Mouse (Mus musculus): ENCODE results near the gene Cct6b.

Cct6b gene

DNA sequence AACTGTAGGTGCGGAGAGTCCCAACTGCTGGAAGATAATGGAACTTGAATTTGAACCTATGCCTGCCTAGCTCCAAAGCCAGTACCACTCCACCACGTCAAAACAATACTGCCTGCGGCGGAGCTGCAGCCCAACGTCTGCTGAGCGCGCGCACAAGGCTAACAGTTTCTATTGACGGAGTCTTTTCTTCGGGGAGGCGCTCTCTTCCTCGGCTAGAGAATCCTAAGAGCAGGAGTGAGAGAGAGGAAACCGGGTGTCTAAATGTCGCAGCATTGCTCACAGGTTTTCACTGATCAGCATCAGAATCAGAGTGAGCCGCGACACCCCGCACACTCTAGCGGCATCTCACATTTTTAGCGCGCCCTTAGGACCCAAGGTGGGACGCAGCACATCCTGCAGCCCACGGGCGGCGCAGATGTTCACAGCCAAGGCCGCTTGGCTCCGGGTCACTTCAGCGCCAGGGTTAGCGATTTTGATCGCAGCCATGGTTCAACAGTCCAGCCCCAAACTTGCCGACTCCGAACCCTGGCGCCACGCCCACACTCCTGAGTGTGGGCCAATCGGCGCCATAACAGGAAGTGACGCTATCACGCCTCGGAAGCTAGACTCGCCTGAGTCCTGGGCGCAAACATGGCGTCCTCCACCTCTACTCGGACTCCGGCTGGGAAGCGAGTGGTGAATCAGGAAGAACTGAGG, at the start of gene Cct6b, which contains the start of gene Zfp830:
TSS of gene Cct6b (minus strand) at position 580 of the 696 bp plus-strand sequence.
TSS of gene Zfp830 (plus strand) at position 604 of the 696 bp plus-strand sequence.
- peak; percentile 92 for DNase-seq (ENCODE audit: low read depth, low spot score)

- no peak for DNase-seq (ENCODE audit: low read depth, low spot score)
These were observed 44.4 kb upstream of the Cct6b start for GRCm38 (mm10) chr11:82808485-82808884.

- no peak for DNase-seq (ENCODE audit: low read depth, low spot score)
These were observed 43.2 kb upstream of the Cct6b start for GRCm38 (mm10) chr11:82807370-82807769.

- no peak for DNase-seq (ENCODE audit: low read depth, low spot score)
These were observed 42.5 kb upstream of the Cct6b start for GRCm38 (mm10) chr11:82806656-82807055.

- no peak for DNase-seq (ENCODE audit: low read depth, low spot score)
These were observed 19.3 kb upstream of the Cct6b start for GRCm38 (mm10) chr11:82783453-82783852.

- DNase-seq (ENCODE audit: low read depth, low spot score) = no peak
These were observed 18.1 kb upstream of the Cct6b start for GRCm38 (mm10) chr11:82782197-82782596.

DNA sequence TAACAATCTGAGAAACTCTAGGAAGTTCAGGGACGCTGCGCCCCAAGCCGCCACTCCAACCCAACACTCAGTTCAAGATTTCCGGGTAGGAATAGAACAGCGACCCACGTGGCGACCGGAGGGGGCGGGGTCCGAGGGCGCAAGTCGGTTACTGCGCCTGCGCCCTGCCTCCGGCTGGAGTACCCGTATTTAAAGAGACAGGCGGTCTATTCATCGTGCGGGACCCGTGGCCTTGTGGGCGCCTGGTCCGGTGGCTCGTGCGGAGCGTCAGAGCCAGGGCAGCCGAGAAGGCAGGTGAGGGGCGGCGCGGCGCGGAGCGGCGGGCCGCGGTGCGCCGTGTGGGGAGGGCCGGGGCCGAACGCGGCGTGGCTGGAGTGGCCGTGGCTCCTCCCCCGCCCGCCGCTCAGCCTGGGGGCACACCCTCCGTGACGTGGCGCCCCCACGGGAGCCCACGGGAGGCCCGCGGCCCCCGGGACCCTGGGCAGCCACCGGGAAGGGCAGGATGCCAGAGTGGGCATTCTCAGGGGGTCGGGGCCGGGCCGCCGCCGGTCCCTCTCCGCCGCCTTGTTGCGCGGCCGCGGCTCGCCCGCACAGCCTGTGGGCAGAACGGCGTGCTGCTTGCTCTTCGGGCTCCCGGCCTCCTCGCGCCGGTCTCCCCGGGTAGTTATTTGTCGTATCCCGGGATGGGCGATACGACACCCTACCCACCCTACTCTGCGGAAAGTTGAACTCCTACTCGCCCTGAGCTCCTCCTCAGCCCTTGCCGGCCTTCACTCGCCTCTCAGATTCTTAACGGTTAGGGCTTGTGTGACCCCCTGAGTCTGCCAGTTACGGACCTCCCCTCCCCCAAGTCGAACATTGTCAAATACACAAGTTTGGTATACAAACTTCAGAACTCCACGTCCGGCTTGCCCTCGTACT, 17.1 kb upstream of the Cct6b start, which contains the start of gene Lig3:
TSS of gene Lig3 (plus strand) at position 126 of the 921 bp plus-strand sequence.
- DNase-seq (ENCODE audit: low read depth, low spot score) = peak; percentile 91

GRCm38 (mm10) chr11:82780134-82780533, 16.0 kb upstream of the Cct6b start:
- DNase-seq (ENCODE audit: low read depth, low spot score) = no peak

GRCm38 (mm10) chr11:82764438-82764924, 360 bp upstream of the Cct6b start:
- no peak for DNase-seq (ENCODE audit: low read depth, low spot score)

DNA sequence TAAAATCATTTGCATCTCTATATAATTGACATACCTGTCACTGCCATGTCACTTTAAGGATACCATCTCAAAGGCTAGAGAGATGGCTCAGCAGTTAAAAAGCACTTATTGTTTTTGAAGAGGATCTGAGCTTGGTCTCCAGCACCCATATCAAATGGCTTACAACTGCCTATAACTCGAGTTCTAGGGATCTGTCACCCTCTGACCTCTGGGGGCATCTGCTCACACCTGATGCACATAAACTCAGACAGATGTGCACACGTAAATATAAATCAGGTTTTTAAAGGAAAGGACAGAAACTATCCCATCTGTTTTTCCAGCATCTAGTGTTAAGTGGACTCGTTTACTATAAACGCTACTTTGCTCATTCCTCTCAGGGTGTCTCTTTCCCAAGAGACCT, 860 bp downstream of the Cct6b start:
- DNase-seq (ENCODE audit: low read depth, low spot score) = no peak

- DNase-seq (ENCODE audit: low read depth, low spot score) = no peak
These were observed 1.8 kb downstream of the Cct6b start for GRCm38 (mm10) chr11:82762286-82762829.

DNA sequence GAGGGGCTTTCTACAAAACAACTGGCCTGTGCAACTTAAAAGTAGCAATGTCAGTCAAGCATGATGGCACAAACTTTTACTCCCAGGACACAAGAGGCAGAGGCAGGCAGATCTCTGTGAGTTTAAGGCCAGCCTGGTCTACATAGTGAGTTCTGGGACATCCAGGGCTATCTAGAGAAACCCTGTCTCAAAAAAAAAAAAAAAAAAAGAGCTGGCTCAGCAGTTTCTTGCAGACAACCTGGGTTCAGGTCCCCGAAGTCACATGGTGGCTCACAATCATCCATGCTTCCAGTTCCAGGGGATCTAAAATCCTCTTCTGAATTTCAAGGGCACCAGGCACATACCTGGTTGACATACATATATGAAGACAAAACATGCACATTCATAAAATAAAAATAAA, 8.2 kb downstream of the Cct6b start:
- no peak for DNase-seq (ENCODE audit: low read depth, low spot score)

- DNase-seq (ENCODE audit: low read depth, low spot score) = no peak
These were observed 11.6 kb downstream of the Cct6b start for GRCm38 (mm10) chr11:82752349-82753115.

- DNase-seq (ENCODE audit: low read depth, low spot score) = no peak
These were observed 17.2 kb downstream of the Cct6b start for GRCm38 (mm10) chr11:82746857-82747366.

DNA sequence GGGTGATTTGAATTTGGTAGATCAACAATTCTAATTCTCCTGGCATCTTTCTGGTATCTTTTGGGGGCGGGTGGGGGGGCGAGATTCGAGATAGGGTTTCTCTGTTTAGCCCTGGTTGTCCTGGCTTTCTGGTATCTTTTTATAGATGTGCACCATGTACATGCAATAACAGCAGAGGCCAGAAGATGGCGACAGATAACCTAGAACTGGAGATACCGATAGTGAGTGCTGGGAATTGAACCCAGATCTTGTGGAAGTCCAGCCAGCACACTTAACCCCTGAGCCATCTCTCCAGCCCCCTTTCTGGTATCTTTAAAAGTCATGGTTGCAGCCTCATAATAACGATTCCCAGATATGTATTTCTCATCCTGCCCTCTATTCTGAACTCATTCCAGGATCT, 18.0 kb downstream of the Cct6b start:
- peak; percentile 7 for DNase-seq (ENCODE audit: low read depth, low spot score)

GRCm38 (mm10) chr11:82739006-82739405, 25.1 kb downstream of the Cct6b start:
- DNase-seq (ENCODE audit: low read depth, low spot score) = no peak

DNA sequence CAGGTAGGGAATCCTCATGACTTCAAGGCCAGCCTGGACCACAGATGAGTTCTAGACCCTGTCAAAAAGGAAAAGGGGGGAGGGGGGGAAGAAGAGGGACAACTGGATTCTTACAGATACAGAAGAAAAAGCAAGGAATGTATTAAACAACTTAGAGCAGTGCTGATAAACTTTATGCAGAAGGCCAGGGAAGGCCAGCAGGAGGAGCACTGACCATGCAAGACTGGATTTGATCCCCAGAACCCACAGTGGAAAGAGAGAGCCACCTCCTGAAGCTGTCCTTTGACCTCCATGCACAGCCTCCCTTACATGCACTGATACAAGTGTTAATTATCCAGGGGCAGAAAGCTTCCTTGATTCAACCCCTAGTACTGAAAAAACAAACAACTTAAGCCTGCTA, 29.9 kb downstream of the Cct6b start:
- no peak for DNase-seq (ENCODE audit: low read depth, low spot score)

GRCm38 (mm10) chr11:82726862-82727261, 37.3 kb downstream of the Cct6b start:
- no peak for DNase-seq (ENCODE audit: low read depth, low spot score)

GRCm38 (mm10) chr11:82719294-82719693, 44.8 kb downstream of the Cct6b start:
- DNase-seq (ENCODE audit: low read depth, low spot score) = no peak

DNA sequence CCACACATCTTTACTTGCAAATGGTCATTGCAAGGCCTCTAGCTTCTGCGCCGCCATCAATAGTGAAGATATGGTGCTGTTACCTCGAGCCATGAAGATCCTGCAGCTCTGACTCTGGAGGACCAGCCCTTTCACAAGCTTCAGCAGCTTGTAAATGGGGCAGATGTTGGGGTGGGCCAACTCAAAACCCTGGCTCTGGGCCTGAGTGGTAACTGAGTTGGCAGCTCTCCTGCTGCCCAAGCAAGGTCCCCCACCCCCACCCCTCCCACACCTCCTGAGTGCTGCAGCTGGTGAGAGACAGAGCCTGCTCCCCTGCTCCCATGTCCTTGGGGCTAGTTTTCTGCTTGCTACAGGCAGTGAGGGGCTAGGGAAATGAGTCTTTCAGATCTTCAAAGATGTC, 51.4 kb downstream of the Cct6b start:
- no peak for DNase-seq (ENCODE audit: low read depth, low spot score)

DNA sequence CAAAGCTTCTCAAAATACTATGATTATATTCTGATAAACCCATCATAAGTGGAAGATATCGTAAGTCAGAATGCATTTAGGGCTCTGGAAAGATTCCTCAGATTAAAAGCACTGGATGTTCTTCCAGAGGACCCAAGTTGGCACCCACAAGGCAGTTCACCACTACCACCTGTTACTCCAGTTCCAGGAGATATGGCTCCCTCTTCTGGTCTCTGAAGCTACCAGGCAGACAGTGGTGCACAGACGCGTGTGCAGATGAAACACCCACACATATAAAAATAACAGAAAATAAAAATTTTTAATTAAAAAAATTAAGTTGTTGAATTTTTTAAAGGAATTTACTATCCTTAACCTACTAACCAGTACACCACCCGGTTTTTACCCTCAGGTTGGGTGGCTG, 55.2 kb downstream of the Cct6b start:
- DNase-seq (ENCODE audit: low read depth, low spot score) = no peak

Measured in embryo, embryonic 11.5 days (tissue).